Mouse (Mus musculus) embryo, embryonic 10 days (tissue): ENCODE measurements at regions not wholly inside any gene's neighbourhood (a gene's known extent, or its start where the extent isn't known, plus 50 kb on each side); places are given as distances from the start of the nearest gene placed in this dataset.

Experiments used
- DNase-seq: peaks from one replicate; pipeline ENCODE4 v3.0.0-alpha.2; 2015; ENCODE audit warnings: low spot score

DNA sequence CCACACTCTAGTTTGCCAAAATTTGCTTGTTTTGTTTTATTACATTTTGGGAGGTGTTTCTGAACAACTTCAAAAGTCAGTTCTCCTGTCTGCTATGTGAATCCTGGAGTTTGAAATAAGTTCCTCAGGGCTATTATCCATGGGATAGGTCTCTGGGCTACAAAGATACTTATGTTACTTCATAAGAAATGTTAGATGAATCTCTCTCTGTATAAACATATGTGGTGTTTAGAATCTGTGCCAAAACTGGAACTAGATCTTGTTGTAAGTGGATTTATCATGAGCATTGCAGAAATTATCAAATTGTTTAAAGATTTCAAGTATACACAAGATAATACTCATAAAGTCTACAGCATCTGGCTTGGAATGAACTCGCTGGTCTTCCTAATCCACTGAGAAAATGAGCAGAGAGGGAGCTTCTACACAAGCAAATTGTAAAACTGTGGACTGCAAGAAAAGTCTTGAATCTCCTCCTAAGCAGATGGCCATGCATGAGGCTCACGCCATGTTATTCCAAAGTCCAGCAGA is 355.2 kb upstream of the Robo1 start:
- DNase-seq: no peak

DNA sequence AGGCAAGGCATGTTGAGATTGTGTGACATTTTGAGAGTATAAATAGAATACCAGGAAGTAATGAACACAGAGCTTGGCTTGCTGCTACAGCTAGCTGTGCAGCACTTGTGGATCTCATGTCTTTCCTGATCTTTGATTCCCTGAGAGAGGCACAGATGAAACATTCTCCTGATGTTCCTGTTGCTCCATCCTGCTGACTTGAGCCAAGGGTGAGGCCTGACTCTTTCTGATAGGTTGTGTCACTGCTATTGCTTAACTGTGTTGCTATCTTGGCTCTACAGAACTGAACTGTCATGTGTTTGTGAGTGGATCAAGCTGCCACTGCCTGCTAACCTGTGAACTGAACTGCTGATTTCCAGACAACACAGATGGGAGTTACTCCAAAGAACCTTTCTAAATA is 344.5 kb upstream of the Robo1 start:
- DNase-seq: no peak

DNA sequence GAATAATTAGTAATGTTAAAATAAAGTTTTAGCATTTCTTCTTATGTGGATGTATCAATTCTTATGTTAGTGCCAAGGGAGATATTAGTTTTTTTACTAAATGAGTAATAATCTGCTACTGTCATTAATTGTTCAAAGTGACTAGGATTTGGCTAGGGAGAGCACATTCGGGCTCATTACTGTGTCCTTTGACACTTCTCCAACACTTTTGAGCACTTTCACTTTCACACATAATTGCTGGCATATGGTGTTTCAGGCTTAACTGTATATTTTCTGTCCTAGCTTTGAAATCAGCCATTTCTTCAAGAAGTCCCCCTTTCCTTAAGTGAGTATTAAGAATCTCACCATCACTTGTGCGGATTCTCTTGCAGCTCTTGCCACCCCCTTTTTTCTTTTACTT is 334.3 kb upstream of the Robo1 start:
- no peak for DNase-seq

DNA sequence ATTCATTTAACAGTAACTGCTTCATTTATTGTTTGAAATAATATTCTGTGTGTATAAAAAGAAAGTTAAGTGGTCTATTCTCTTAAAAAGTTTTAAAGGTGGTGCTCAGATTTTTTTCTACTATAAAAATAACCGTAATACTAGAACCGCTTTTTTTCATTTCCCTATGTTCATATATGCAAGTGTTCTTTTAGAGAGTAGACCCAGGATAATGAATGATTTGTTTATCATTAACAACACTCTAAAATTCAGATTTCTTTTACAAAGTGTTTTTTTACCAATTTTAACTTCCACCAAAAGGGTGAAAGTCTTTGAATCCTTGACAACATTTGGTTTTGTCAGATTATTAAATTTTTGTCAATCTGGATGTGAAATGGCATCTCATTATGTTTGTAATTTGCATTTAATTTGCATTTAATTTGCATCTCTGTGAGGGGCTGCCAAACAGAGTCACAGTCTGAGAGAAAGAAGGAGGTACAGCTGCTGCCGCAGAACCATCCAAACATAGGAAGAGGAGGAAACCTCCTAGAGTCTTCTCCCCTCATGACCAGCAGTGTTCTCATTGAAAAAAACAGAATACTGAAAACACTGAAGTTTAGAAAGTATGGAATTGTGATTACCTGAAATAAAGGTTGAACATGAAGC is 310.4 kb upstream of the Robo1 start:
- no peak for DNase-seq

DNA sequence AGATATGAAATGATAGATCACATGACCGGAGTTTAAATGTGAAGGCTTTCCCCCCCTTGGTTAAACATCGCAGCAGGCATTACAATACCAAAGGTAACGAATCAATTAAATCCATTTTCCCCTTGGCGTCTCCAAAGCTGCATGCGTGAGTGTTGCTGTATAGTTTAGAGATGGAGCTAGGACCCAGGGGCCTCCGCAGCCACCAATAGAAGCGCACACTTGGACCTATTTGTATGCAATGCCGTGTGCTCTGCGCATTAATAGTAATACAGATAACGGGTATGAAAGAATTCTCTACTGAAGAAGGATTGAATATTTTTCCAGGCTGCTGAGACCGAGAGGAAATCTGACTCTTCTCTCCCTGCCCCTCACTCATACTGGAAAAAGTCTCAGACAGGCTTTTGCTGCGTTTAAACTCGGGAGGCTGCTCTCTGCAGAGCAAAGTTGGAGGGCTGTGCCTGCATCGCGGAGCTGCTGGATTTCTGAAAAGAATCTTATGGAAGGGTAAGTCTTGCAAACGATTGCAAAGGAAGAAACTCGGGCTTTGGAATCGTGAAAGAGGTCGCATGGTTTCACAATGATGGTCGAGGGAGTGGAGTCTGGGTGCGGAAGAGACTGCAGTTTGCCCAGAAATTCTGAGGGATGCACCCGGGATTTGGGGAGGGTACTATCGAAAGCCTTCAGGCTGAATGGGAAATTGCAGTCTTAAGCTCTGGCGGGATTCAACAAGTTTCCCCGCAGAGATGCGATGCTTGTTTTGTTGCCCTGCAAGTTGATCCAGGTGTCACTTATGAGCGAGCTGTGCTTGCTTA is 280.5 kb upstream of the Robo1 start:
- DNase-seq: peak; percentile 64

DNA sequence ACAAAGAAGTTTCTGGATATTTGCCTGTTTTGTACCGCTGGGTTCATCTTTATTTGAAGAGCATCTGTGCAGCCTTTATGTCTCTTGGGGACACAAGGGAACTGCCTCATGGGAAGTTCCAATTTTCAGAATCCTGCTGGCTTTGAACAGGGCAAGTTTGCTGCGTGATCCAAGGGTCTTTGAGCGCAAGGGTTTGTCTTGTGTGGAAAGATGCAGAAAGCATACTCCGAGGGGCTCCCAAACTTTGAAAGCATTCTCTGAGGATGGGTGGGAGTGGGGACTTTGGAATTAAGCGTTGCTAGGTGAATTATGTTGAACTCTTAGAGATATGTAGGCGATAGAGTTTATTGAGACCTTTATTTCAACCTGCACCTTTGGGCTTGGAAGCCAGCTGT is 279.9 kb upstream of the Robo1 start:
- no peak for DNase-seq

DNA sequence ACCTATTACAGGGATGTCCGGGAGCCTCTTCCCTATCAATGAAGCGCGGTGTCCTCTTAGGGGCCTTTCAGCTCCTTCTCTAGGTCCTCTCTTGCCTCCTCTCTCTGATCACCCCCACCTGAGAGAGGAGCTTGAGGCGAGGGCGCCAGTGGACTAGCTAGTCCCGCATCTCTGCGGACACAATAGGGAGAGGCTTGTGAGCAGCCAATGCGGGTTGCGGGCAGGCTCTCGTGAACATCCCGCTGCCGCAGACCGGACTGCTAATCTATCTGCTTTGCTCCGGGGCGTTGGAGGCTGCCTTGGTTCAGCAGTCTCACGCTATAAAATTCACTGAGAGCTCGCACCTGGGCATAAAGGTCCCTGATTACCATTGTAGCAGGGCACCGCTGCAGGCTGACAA is 279.3 kb upstream of the Robo1 start:
- DNase-seq: peak; percentile 46

DNA sequence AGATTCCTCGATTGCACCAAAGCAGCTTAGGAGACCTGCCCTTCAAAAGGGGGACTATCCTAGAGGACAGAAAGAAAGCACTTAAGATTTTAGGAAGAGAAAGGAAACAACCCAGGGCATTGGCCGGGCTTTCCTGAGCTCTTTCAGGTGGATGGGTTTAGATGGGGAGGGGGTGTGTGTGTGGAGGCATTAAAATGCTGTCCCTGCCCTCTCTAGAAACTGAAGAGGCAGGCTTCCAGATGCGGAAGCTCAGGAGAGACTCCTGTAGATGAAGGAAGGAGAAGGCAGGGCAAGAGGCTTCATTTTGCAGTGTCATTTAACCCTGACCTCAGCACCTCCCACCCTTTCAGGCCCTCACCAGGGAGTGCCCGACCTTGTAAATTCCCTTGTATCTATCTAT is 278.8 kb upstream of the Robo1 start:
- peak; percentile 28 for DNase-seq

DNA sequence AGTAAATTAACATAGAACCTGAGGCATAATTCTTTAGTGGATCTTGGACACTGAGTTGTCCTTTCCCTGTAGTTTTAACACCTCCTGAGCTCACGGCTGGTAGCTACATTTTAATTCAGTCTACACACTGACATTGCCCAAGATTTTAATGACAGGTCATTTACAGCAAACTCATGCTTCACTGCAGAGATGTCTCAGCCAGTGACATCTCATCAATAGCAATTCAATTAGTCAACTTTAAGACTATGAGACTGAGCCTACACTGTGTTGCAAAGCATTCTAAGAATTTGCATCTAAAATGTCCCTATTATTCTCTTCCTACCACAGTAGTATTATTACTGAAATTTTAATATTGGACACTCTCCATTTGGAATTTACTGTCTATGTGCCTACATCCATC is 239.9 kb upstream of the Robo1 start:
- DNase-seq: no peak

DNA sequence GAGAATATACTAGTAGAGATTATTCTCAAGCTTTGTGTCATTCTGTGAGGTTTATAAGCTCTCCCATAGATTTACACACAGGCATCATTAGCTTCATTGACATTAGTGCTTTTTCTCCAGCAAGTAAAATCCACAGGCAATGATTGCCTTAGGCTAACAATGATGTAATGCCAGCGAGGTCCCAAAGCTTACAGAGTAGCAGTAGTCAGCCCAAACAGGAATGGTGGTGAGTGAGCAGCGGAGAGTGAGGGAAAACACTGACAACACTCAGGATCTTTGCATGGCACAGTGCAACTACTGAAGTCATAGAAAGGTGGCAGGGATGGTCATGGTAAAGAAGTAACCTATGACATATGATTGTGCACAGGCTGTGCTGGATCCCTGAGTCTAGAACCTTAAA is 238.5 kb upstream of the Robo1 start:
- no peak for DNase-seq

DNA sequence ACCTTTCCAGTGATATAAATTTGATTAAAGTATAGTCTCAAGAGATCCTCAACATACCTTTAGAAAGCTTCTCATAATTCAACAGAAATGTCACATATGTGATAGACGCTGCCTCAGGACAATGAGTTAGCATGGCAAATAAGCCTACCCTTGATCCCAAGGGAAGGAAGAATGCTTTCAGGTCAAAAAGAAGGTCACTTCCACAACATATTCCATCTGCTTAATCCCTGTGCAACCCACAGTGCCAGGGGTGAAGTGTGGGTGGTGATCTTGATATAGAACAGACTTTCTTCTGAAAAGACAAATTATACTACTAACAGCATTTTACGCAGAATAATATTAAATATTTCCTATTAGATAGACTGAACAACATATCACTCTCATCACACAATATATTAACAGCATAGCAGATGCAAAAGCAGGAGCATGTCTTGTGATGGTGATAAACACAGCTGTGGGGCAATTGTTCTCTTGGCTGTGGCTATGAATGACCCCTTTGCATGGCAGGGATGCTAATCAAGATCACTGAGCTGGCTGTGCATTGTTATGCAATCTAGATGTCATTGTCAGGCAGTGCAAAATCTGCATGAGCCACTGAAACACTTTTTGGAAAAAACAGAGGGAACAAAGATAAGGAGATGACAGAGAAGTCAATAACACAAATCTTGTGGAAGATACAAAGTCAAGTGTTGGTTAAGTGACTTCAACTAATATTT is 236.2 kb upstream of the Robo1 start:
- DNase-seq: peak; percentile 41

DNA sequence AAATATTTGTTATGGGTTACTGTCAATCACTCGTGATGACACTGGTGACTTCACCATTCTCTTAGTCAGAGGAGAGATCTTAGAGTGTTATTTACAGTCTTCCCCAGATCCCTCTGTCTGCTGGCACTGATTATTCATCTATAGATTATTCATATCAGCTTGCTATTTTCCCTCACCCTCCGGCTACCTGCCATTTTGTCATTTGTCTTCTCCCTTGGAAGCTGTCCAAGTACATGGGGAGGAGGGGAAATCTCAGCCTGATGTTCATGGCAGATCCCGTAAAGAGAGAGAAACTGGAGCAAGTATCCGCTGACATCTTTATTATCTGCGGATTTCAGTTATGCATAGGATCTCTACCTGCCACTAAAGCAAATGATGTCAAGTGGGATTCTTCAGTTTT is 222.9 kb upstream of the Robo1 start:
- no peak for DNase-seq

DNA sequence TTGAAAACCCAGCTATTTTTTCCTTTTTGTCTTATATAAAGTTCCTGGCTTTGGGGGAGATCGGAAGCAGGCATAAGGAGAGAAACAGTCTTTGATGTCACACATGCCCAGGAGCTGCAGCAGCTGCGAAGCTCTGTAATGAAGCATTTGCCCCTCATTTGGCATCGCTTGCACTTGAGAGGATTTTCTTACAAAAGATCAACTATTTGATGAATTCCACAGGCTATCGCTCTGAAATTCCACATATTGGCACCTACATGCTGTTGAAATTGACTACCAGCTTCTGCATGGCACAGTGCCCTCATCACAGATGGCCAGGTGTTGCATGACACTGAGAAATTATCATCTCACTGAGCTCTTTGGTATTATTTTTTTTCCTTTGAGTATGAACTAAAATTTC is 220.1 kb upstream of the Robo1 start:
- DNase-seq: no peak

DNA sequence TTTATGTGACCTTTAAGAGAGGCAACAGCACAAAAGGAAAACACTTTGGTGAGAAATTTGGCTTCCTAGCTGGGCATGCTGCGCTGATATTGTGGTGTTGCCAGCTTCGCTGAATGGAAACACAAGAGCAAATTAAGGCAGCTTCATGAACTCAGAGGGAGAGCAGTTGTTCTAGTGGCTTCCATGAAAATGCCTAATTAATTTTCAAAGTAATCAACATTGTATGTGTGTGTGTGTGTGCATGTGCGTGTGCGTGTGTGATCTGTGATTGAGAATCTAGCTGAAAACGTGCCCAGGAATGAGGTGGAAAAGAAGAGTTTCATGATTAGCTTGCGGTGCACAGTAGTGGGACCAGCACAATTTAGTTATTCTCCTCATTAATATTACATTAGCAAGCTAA is 219.2 kb upstream of the Robo1 start:
- DNase-seq: no peak
